Mouse (Mus musculus) G1E (cell line): Measurements from ENCODE around the gene Actl9.

Experiments
- CTCF ChIP-seq: IDR thresholded peaks from 2 replicates; pipeline ENCODE4 v1.5.1; 2012; ENCODE audit warnings: low read depth, low read length, inconsistent platforms, mixed read lengths
- GATA1 ChIP-seq: IDR thresholded peaks from 2 replicates; pipeline ENCODE4 v1.6.1; 2012; ENCODE audit warnings: borderline replicate concordance, low read length, inconsistent platforms, mixed read lengths
- TAL1 ChIP-seq: conservative IDR thresholded peaks from 2 replicates; pipeline ENCODE4 v1.6.1; 2012; ENCODE audit warnings: low read depth, low read length, inconsistent platforms, mixed read lengths

DNA sequence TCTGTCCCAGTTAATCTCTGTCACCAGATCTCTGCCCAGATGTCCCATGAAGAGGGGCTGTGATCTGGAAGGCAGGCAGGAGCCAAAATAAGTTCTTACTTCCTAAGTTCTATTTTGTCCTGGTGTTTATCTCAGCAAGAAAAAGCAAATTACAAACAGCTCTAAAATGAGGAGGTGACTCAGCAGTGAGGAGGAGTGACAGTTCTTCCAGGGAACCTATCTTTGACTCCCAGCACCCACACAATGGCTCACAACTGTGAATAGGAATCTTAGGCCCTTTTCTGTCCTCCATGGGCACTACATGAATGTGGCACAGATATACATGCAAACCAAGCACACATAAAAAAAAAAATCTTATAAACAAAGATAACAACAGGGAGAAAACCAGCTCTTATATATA, 47.0 kb upstream of the Actl9 start:
- no peak for TF ChIP-seq TAL1
- no peak for TF ChIP-seq CTCF
- TF ChIP-seq GATA1, result no peak
